Mouse (Mus musculus) stomach, postnatal 0 days (tissue): ENCODE measurements around the gene Agk.

Source experiments
- CTCF ChIP-seq: IDR thresholded peaks from 2 replicates; pipeline ENCODE4 v1.5.1; 2016; ENCODE audit warnings: antibody characterized with exemption, low read depth, mild to moderate bottlenecking, moderate library complexity
- EP300 ChIP-seq: optimal IDR thresholded peaks from 2 replicates; pipeline ENCODE3; 2016; ENCODE audit warnings: antibody characterized with exemption

DNA sequence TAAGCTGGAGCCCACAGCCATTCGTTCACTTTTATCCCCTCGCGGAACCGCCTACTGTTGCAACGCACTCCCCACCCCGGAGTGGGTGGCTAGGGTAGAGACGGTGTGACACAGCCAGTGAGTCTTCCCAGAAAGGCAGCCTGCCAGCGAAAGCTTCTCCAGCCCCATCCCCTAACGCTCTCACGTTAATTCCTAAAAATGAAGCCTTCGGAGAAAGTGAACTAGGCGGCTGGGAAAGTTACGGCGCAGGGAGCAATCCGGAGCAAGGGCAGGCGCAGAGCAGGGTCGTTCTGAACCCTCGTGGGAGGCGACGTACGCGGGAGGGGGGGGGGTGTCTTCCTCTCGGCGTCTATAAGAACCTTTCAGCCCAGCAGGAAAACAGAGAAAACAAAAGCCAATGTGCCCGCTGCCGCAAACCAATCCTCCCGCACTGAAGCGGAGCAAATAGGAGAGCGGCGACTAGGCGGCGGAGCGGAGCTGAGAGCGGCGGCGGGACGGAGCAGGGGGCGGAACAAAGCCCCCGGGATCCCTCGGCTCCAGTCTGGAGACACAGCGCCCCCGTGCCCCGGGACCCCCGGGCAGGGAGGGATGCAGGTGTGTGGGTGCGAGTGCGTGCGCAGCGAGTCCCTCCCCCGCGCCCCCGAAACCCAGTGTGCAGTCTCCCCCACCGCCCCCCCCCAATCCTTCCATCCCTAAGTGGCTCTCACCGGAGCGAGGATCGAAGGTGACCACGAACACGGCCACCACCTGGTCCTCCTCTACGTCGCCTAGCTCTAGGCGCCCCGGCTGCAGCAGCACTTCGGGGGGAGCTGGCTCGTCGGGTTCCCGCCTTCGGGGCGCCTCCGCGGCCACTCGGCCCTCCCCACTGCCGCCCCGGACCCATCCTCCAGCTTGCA, 110.4 kb downstream of the Agk start:
- TF ChIP-seq CTCF: peak; percentile 38; the same call in 1 of the 2 replicates
- no peak for TF ChIP-seq EP300
